Mouse (Mus musculus): ENCODE measurements around the gene Pygl. TPM values are rescaled to one million over a fixed set of nuclear protein-coding genes. Genes with fewer than 3 reads are reported as not detected.
"Not testable (repeated sequence)": the region's sequence is repeated elsewhere in the genome, so short reads cannot be mapped to it uniquely, and the experiment has no call there.

Gene Pygl
- polyA plus RNA-seq, 1 experiment from 2014 or later: 8.2 TPM

DNA sequence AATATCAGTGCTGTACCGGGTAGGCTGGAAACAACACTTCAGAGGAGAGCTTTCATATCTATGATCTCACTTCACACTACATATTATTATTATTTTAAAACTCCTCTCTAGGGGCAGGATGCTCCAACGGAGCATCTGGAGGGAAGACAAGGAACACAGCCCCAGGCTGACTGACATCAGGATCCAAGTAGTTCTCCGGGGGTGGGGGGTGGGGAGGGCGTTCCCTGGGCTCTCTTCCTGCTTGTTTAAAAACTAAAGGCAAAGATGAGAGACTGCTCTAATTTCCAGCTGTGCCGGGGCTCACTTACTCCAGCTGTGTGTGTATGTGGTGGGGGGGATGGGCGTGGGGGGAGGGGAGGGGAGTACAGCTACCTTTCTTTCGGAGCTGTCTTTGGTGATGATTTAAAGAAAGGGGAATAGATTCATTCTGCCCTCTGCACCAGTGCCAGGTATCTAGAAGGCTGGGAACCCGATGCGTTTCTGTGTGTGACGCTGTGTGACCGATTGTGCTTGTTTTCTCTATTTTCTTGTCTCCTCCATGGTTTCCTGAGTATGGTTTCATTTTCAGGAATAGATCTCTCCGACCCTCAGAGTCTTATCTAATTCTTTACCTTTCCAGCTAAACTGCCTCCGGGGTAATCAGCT, 83.2 kb downstream of the Pygl start:
- Histone ChIP-seq H3K4me3 (replicated peaks) (peak overlapping the region; percentile 20), H3K4me1 (replicated peaks) (peaks cover 17% of the 10 kb centered on the region), H3K9me3 (no peaks in the 10 kb centered on the region), H3K9ac (replicated peaks) (no peak overlapping the region; the same call in 1 of the 2 replicates), H3K27me3 (no peaks in the 10 kb centered on the region), H3K4me2 (replicated peaks) (peak overlapping the region; percentile 47), H3K27ac (peak overlapping the region; percentile 64), H3K36me3 (no peaks in the 10 kb centered on the region)
- ATAC-seq: peak; percentile 64
- 9% methylated on average over 13 of the region's 13 CpGs for WGBS

GRCm38 (mm10) chr12:70145586-70145985, 85.7 kb downstream of the Pygl start:
- ATAC-seq: no peak
- H3K9me3 ChIP-seq: no peaks in the 10 kb centered on the region
- 91% methylated on average over 6 of the region's 6 CpGs for WGBS
- H3K9ac ChIP-seq (replicated peaks): no peak overlapping the region
- no peaks in the 10 kb centered on the region for H3K27me3 ChIP-seq
- no peak overlapping the region for H3K27ac ChIP-seq
- no peak overlapping the region for H3K4me3 ChIP-seq (replicated peaks)
- peaks cover 17% of the 10 kb centered on the region for H3K4me1 ChIP-seq (replicated peaks)
- H3K4me2 ChIP-seq (replicated peaks): no peak overlapping the region
- no peaks in the 10 kb centered on the region for H3K36me3 ChIP-seq

GRCm38 (mm10) chr12:70144637-70145448, 86.4 kb downstream of the Pygl start:
- Histone ChIP-seq H3K27ac (peak overlapping the region; percentile 25; the same call in 1 of the 2 replicates), H3K4me2 (replicated peaks) (no peak overlapping the region), H3K36me3 (no peaks in the 10 kb centered on the region), H3K9ac (replicated peaks) (no peak overlapping the region), H3K4me1 (replicated peaks) (peaks cover 17% of the 10 kb centered on the region), H3K27me3 (no peaks in the 10 kb centered on the region), H3K4me3 (replicated peaks) (no peak overlapping the region), H3K9me3 (no peaks in the 10 kb centered on the region)
- WGBS: 53% methylated on average over 20 of the region's 20 CpGs
- ATAC-seq: no peak

GRCm38 (mm10) chr12:70144106-70144587, 87.1 kb downstream of the Pygl start:
- Histone ChIP-seq H3K27ac (peak overlapping the region; percentile 36; the same call in 1 of the 2 replicates), H3K4me1 (replicated peaks) (peaks cover 17% of the 10 kb centered on the region)
- WGBS: 22% methylated on average over 3 of the region's 3 CpGs
- H3K9ac ChIP-seq (replicated peaks); H3K9me3 ChIP-seq; H3K27me3 ChIP-seq; H3K4me2 ChIP-seq (replicated peaks); H3K4me3 ChIP-seq (replicated peaks); ATAC-seq; H3K36me3 ChIP-seq: not testable (repeated sequence)

- 94% methylated on average over 5 of the region's 5 CpGs for WGBS
These were observed 90.2 kb downstream of the Pygl start for GRCm38 (mm10) chr12:70140993-70141576.

More at GRCm38 (mm10) chr12:70140993-70141576, 90.2 kb downstream of the Pygl start:
- H3K4me3 ChIP-seq (replicated peaks): no peak overlapping the region
- H3K4me1 ChIP-seq (replicated peaks): no peaks in the 10 kb centered on the region; the same call in 1 of the 2 replicates
- H3K9me3 ChIP-seq: no peaks in the 10 kb centered on the region
- no peak for ATAC-seq
- no peaks in the 10 kb centered on the region for H3K27me3 ChIP-seq
- no peak overlapping the region for H3K9ac ChIP-seq (replicated peaks)
- no peak overlapping the region for H3K4me2 ChIP-seq (replicated peaks)
- H3K36me3 ChIP-seq: no peaks in the 10 kb centered on the region
- H3K27ac ChIP-seq: no peak overlapping the region

Other genes starting within 250 kb of the Pygl start
- 1.5 and 2.8 TPM in 2 replicates for gene Sav1, start 244.5 kb downstream of the Pygl start, polyA plus RNA-seq (2015; fragmentation: Nextera tagmentation; extraction: Ambion mirVana)
- 14.9 and 16.6 TPM in 2 replicates for gene Nin, start 117.8 kb downstream of the Pygl start, polyA plus RNA-seq (2015; fragmentation: Nextera tagmentation; extraction: Ambion mirVana)
- 0.34 and 0.45 TPM in 2 replicates for gene Abhd12b, start 77.3 kb downstream of the Pygl start, polyA plus RNA-seq (2015; fragmentation: Nextera tagmentation; extraction: Ambion mirVana)
- 56.2 and 61.8 TPM in 2 replicates for gene Trim9, start 116.1 kb upstream of the Pygl start, polyA plus RNA-seq (2015; fragmentation: Nextera tagmentation; extraction: Ambion mirVana)
- 139 and 152 TPM in 2 replicates for gene Tmx1, start 221.6 kb upstream of the Pygl start, polyA plus RNA-seq (2015; fragmentation: Nextera tagmentation; extraction: Ambion mirVana)

Data from midbrain, embryonic 13.5 days (tissue).